Mouse (Mus musculus) large intestine, adult 2 months (tissue): ENCODE results near the gene Hist1h2ag. TPM values are rescaled to one million over a fixed set of nuclear protein-coding genes. Genes with fewer than 3 reads are reported as not detected.

Experiments used
- DNase-seq: peaks from one replicate; pipeline ENCODE4 v3.0.0-alpha.2; 2012; ENCODE audit warnings: low read depth, low spot score
- WGBS: fragments of 180-500 bp; shearing (Covaris S2); methylation state at CpG from one replicate; pipeline ENCODE4 v1.1.7; 2018; 5-methylcytosine and 5-hydroxymethylcytosine counted together
- polyA plus RNA-seq: library from polyadenylated mRNA; depleted of rRNA; stranded (reverse); fragments of >200 nt; gene quantifications from 2 replicates; pipeline ENCODE4 v1.2.3, GENCODE M21; 2012; rRNA removed

The Hist1h2ag gene
- polyA plus RNA-seq, 1 experiment: 8.2 TPM

- WGBS: 8% methylated on average over 8 of the region's 8 CpGs
Measured at GRCm38 (mm10) chr13:21994896-21995295, 47.8 kb downstream of the Hist1h2ag start.

GRCm38 (mm10) chr13:21993957-21994738 lies 48.6 kb downstream of the Hist1h2ag start:
- WGBS: 9% methylated on average over 22 of the region's 22 CpGs
- no peak for DNase-seq

More at GRCm38 (mm10) chr13:21994896-21995295, 47.8 kb downstream of the Hist1h2ag start:
- DNase-seq: no peak

- DNase-seq: no peak
- WGBS: 89% methylated on average over 5 of the region's 5 CpGs
Measured at GRCm38 (mm10) chr13:21992550-21992949, 50.2 kb downstream of the Hist1h2ag start.

Other genes starting within 250 kb of the Hist1h2ag start
- gene Hist1h2bq, start 232.7 kb downstream of the Hist1h2ag start, polyA plus RNA-seq: 23.8 and 61.7 TPM in 2 replicates
- gene Hist1h2ao, start 232.5 kb downstream of the Hist1h2ag start, polyA plus RNA-seq: not detected in 2 replicates
- 0.98 TPM in 1 of 2 replicates, not detected in the other for gene Hist1h4m, start 231.2 kb downstream of the Hist1h2ag start, polyA plus RNA-seq
- gene Hist1h4n, start 210.7 kb downstream of the Hist1h2ag start, polyA plus RNA-seq: 38.1 and 56.7 TPM in 2 replicates
- 253 and 504 TPM in 2 replicates for gene Hist1h2ap, start 209.4 kb downstream of the Hist1h2ag start, polyA plus RNA-seq
- gene Hist1h2br, start 209.2 kb downstream of the Hist1h2ag start, polyA plus RNA-seq: 19.9 and 53.9 TPM in 2 replicates
- 0.10 and 0.29 TPM in 2 replicates for gene Zfp184, start 97.8 kb downstream of the Hist1h2ag start, polyA plus RNA-seq
- not detected in 2 replicates for gene Pom121l2, start 61.8 kb downstream of the Hist1h2ag start, polyA plus RNA-seq
- 2.8 and 2.9 TPM in 2 replicates for gene Prss16, start 33.2 kb downstream of the Hist1h2ag start, polyA plus RNA-seq
- 27.5 and 54.8 TPM in 2 replicates for gene Hist1h2ah, start 7.4 kb downstream of the Hist1h2ag start, polyA plus RNA-seq
- gene Hist1h2bk, start 7.1 kb downstream of the Hist1h2ag start, polyA plus RNA-seq: 29.1 and 34.6 TPM in 2 replicates
- 14.9 and 16.6 TPM in 2 replicates for gene Hist1h4i, start 1.6 kb downstream of the Hist1h2ag start, polyA plus RNA-seq
- gene Hist1h2bj, start 270 bp upstream of the Hist1h2ag start, polyA plus RNA-seq: 19.3 and 26.1 TPM in 2 replicates
- gene Vmn1r188, start 41.5 kb upstream of the Hist1h2ag start, polyA plus RNA-seq: not detected in 2 replicates
- gene Vmn1r189, start 62.9 kb upstream of the Hist1h2ag start, polyA plus RNA-seq: not detected in 2 replicates
- not detected in 2 replicates for gene Vmn1r191, start 141.0 kb upstream of the Hist1h2ag start, polyA plus RNA-seq
- not detected in 2 replicates for gene Vmn1r192, start 148.2 kb upstream of the Hist1h2ag start, polyA plus RNA-seq
- gene Vmn1r193, start 180.2 kb upstream of the Hist1h2ag start, polyA plus RNA-seq: not detected in 2 replicates
- gene Vmn1r194, start 201.3 kb upstream of the Hist1h2ag start, polyA plus RNA-seq: not detected in 2 replicates
- not detected in 2 replicates for gene Vmn1r195, start 227.6 kb upstream of the Hist1h2ag start, polyA plus RNA-seq
- gene Vmn1r196, start 247.0 kb upstream of the Hist1h2ag start, polyA plus RNA-seq: not detected in 2 replicates